Mouse (Mus musculus) heart, embryonic 11.5 days (tissue): ENCODE measurements at regions not wholly inside any gene's neighbourhood (a gene's known extent, or its start where the extent isn't known, plus 50 kb on each side); places are given as distances from the start of the nearest gene placed in this dataset.

Experiments
- ATAC-seq: fragments of 200-750 bp; cut with Nextera tagmentation; replicated peaks from 2 replicates; pipeline ENCODE4 v1.8.0; 2017; ENCODE audit warnings: moderate library complexity; ENCODE audit not compliant: insufficient number of reproducible peaks, low FRiP score, low TSS enrichment
- H3K27ac ChIP-seq: fragments of 300-500 bp; sonication (generic); 2 replicates; pipeline ENCODE4 v1.5.1; 2014; ENCODE audit warnings: mild to moderate bottlenecking, low read depth, low read length
- H3K27me3 ChIP-seq: fragments of 300-500 bp; sonication (generic); 2 replicates; pipeline ENCODE4 v1.6.1; 2014; ENCODE audit warnings: mild to moderate bottlenecking, low read length, mixed read lengths; ENCODE audit not compliant: control insufficient read depth, insufficient read depth
- H3K36me3 ChIP-seq: fragments of 300-500 bp; sonication (generic); 2 replicates; pipeline ENCODE4 v1.6.1; 2014; ENCODE audit warnings: mild to moderate bottlenecking, low read length, moderate library complexity, mixed read lengths; ENCODE audit not compliant: control insufficient read depth, insufficient read depth
- H3K4me1 ChIP-seq: fragments of 300-500 bp; sonication (generic); 2 replicates; pipeline ENCODE4 v1.6.1; 2014; ENCODE audit warnings: low read length; ENCODE audit not compliant: control insufficient read depth, insufficient read depth
- H3K4me2 ChIP-seq: fragments of 300-500 bp; sonication (generic); 2 replicates; pipeline ENCODE4 v1.6.1; 2014; ENCODE audit warnings: mild to moderate bottlenecking, moderate library complexity
- H3K4me3 ChIP-seq: fragments of 300-500 bp; sonication (generic); 2 replicates; pipeline ENCODE4 v1.5.1; 2014; ENCODE audit warnings: low read depth, low read length
- H3K9ac ChIP-seq: fragments of 300-500 bp; sonication (generic); 2 replicates; pipeline ENCODE4 v1.6.1; 2014; ENCODE audit warnings: mild to moderate bottlenecking, low read depth, low read length, moderate library complexity
- H3K9me3 ChIP-seq: fragments of 300-500 bp; sonication (generic); replicated peaks from 2 replicates; pipeline ENCODE4 v1.6.1; 2016; ENCODE audit warnings: low read length; ENCODE audit not compliant: control insufficient read depth
- WGBS: fragments of 180-500 bp; shearing (Covaris S2); extraction: QIAGEN DNeasy Blood & Tissue Kit; methylation state at CpG from one replicate; pipeline ENCODE4 v1.1.7; 2014; ENCODE audit not compliant: insufficient replicate concordance; 5-methylcytosine and 5-hydroxymethylcytosine counted together

DNA sequence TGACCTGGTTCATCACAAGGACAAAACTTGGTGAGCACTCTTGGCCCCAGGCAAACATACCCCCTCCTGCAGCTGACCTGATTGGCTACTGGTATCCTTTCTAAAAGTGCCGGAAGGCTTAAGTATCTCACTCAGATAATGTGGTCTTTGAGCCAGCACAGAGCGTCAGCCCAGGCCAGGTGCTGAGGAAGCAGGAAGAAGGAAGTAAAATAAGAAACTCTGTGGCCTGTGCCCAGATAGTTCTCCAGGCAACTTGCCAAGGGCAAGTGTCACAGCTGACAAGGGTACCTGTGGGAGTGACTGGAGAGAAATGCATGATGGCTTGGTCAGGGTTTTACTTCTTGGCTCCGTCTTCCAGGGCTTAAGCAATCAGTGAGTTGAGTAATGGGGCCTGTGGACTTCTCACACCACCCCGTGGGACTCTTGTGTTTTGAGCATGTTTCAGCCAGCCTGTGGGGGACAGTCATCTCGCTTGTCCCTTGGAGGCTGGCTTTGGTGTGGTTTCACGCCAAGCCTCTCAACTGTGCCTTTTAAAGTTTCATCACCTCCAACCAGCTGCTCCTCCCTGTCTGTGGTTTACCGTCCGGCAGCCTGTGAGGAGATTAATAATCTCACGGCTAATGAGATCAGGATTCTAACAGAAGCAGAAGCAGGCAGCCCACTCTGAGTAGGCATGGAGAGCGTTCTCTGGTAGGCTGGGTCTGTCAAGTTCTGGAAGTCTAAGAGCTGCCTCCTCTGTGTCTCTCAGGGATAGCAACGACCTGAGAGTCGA, 356.8 kb downstream of the Agtpbp1 start:
- Histone ChIP-seq H3K27me3 (no peaks in the 10 kb centered on the region), H3K9me3 (no peaks in the 10 kb centered on the region), H3K4me1 (peaks cover 9% of the 10 kb centered on the region), H3K36me3 (no peaks in the 10 kb centered on the region), H3K4me3 (no peak overlapping the region), H3K27ac (peak overlapping the region; percentile 22; the same call in 1 of the 2 replicates), H3K4me2 (peak overlapping the region; percentile 14; the same call in 1 of the 2 replicates), H3K9ac (no peak overlapping the region)
- ATAC-seq = no peak
- 28% methylated on average over 12 of the region's 12 CpGs for WGBS

DNA sequence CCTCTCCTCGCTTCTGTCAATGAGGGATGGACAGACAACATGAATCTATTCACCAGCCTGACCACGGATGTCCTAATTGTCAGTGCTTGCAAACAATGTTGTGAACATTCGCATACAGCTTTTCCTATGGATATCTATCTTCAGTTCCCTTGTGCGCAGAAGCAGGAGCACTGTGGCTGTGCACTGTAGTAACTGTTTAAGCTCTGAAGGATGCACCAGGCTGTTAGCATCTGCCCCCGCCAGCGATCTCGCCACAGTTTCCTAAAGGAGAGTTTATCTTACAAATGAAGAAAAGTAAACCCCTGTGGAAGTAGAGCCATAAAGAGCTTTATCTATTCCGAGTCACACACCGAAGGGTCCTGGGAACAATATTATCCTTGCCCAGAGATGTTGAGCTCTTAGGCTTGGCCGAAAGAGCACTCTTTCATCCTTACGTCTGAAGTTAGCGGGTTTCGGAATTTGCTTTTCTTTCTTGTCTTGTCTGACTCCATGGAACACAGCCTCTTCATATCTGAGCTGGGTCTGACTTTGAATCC, 357.4 kb downstream of the Agtpbp1 start:
- Histone ChIP-seq H3K9me3 (no peaks in the 10 kb centered on the region), H3K4me3 (no peak overlapping the region), H3K27me3 (no peaks in the 10 kb centered on the region), H3K4me1 (peaks cover 9% of the 10 kb centered on the region), H3K9ac (no peak overlapping the region), H3K36me3 (no peaks in the 10 kb centered on the region), H3K27ac (no peak overlapping the region), H3K4me2 (no peak overlapping the region; the same call in 1 of the 2 replicates)
- no peak for ATAC-seq
- WGBS = 70% methylated on average over 13 of the region's 13 CpGs

DNA sequence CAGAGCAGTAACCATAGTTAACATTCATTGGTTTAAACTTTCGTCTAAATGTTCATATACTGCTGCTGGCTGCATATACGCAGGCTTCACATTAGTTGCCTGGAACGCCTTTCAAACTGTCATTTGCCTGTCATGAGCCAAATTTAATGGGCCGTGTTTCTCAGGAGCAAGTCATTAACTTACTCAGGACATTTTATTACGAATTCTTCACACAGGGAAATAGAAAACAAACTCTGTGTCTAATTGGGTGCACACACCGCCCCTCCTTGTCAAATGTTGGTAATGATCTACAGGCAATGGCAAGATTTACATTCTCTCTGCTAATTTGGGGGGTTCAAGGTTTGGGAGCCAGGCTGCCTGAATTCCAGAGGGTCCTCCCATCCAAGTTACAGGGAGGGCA, 364.4 kb downstream of the Agtpbp1 start:
- Histone ChIP-seq H3K4me1 (no peaks in the 10 kb centered on the region), H3K9me3 (no peaks in the 10 kb centered on the region), H3K4me2 (no peak overlapping the region), H3K4me3 (no peak overlapping the region), H3K27ac (no peak overlapping the region), H3K36me3 (no peaks in the 10 kb centered on the region), H3K27me3 (no peaks in the 10 kb centered on the region), H3K9ac (no peak overlapping the region)
- ATAC-seq = no peak
- 72% methylated on average over 6 of the region's 6 CpGs for WGBS

DNA sequence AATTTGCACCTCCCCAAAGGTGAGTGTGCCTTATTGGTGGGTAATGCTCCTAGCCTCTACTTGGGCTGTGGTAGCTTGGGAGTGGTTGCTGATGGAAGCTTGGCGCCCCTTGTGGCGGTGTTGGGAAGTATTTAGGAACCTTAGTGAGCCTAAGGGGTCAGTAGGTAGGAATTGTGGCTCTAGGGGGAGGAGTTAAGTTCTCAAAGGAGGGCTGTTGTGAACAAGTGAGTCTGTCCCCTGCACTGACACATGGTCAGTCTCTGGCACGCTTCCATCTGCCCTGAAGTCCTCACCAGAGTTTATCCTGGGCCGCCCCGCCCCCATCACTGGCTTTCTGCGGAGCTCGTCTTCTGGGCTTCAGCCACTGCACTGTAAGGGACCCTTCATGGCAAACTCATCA, 364.9 kb downstream of the Agtpbp1 start:
- H3K36me3 ChIP-seq = no peaks in the 10 kb centered on the region
- no peak overlapping the region for H3K4me3 ChIP-seq
- H3K27me3 ChIP-seq = no peaks in the 10 kb centered on the region
- H3K27ac ChIP-seq = no peak overlapping the region
- no peak overlapping the region for H3K9ac ChIP-seq
- 23% methylated on average over 7 of the region's 7 CpGs for WGBS
- no peak for ATAC-seq
- H3K9me3 ChIP-seq = no peaks in the 10 kb centered on the region
- no peak overlapping the region for H3K4me2 ChIP-seq
- no peaks in the 10 kb centered on the region for H3K4me1 ChIP-seq

DNA sequence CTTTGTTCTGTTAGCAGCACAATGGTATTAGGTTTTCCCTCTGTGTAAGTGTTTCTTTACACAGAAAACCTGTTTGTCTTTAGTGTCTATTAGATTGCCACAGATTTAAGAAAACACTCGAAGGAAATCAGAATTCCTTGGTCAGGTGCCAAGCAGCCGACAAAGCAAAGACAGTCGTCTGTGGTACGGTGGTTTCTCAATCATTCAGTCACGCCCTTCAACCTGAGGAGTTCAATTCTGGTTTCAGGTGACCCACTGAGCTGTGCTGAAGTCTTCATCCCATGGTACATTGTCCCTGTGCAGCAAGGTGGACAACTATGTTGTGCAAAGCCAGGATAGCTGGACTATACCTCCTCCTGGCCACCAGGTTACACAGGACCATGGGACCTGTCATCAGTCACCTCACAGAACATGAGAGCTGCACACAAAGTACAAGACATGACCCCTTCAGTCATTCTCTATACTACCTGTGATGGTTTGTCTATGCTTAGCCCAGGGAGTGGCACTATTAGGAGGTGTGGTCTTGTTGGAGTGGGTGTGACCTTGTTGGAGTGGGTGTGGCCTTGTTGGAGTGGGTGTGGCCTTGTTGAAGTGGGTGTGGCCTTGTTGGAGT, 368.2 kb downstream of the Agtpbp1 start:
- no peaks in the 10 kb centered on the region for H3K9me3 ChIP-seq
- no peaks in the 10 kb centered on the region for H3K36me3 ChIP-seq
- ATAC-seq = no peak
- no peak overlapping the region for H3K9ac ChIP-seq
- WGBS = 72% methylated on average over 5 of the region's 5 CpGs
- no peak overlapping the region for H3K4me3 ChIP-seq
- no peak overlapping the region for H3K4me2 ChIP-seq
- no peaks in the 10 kb centered on the region for H3K27me3 ChIP-seq
- H3K27ac ChIP-seq = no peak overlapping the region
- H3K4me1 ChIP-seq = no peaks in the 10 kb centered on the region

DNA sequence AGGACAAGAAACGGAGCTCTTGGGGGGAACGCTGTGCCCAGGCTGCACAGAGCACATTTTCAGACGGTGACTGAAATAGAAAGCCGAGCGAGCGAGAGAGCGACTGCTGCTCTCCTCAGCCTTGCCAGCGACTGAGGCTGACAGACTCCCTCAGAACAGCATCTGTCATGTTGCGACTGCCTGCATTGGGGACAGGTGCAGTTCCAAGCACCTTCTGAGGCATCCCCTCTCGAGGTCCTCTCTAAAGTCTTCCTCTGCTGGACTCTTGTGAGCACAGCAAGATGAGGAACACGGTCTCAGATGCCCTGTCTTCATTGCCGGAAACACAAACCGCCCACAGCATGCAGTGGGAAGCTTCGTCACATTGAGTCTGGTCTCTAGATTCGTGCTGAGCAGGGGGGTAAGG, 372.7 kb downstream of the Agtpbp1 start:
- H3K27me3 ChIP-seq = no peaks in the 10 kb centered on the region
- H3K4me1 ChIP-seq = no peaks in the 10 kb centered on the region
- 74% methylated on average over 15 of the region's 15 CpGs for WGBS
- no peak overlapping the region for H3K4me2 ChIP-seq
- H3K36me3 ChIP-seq = no peaks in the 10 kb centered on the region
- no peak for ATAC-seq
- no peak overlapping the region for H3K9ac ChIP-seq
- no peaks in the 10 kb centered on the region for H3K9me3 ChIP-seq
- H3K4me3 ChIP-seq = no peak overlapping the region
- H3K27ac ChIP-seq = no peak overlapping the region

DNA sequence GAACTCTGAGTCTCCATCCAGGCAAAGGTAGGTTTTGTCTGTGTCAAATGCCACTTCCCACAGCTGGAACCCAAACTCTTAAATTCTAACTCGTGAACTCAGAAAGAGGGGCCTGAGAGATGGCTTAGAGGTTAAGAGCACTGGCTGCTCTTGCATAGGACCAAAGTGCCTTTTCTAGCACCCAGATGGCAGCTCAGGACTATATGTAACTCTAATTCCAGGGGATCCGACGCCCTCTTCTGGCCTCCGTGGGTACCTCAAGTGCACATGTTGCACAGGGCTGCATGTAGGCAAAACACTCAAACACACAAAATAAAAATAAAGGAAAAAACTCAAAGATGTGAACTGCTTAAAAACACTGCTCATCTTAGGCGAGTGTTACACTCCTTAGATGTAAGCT, 374.2 kb downstream of the Agtpbp1 start:
- Histone ChIP-seq H3K36me3 (no peaks in the 10 kb centered on the region), H3K27me3 (no peaks in the 10 kb centered on the region), H3K9me3 (no peaks in the 10 kb centered on the region), H3K9ac (no peak overlapping the region), H3K4me3 (no peak overlapping the region), H3K4me1 (no peaks in the 10 kb centered on the region), H3K4me2 (no peak overlapping the region), H3K27ac (no peak overlapping the region)
- 56% methylated on average over 5 of the region's 5 CpGs for WGBS
- ATAC-seq = no peak

DNA sequence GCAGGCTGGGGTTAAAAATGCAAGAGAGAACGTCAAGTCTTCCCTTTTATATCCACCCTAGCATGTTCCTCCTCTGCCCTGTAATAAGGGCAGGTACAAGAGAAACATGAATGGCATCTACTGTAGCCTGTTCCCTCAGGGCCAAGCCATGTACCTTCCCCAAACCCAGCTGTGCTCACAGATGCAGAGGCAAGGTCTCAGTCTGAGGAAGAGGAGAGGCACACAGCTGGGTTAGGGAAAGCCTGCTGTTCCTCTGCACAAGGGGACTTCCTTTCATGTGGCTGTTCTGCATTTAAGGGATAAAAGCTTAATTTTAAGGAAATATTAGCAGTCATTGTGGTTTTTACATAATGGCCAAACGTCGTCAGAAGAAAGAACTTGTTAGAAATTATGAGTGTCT, 378.8 kb downstream of the Agtpbp1 start:
- Histone ChIP-seq H3K36me3 (no peaks in the 10 kb centered on the region), H3K9me3 (no peaks in the 10 kb centered on the region), H3K4me2 (no peak overlapping the region), H3K27me3 (no peaks in the 10 kb centered on the region), H3K4me1 (no peaks in the 10 kb centered on the region), H3K9ac (no peak overlapping the region), H3K4me3 (no peak overlapping the region), H3K27ac (no peak overlapping the region)
- 90% methylated on average over 3 of the region's 3 CpGs for WGBS
- no peak for ATAC-seq
